Mouse (Mus musculus) embryonic fibroblast, embryonic 13.5 days (primary cell): ENCODE measurements around the gene Gm14214.

Experiments
- CTCF ChIP-seq: IDR thresholded peaks from 2 replicates; pipeline ENCODE4 v1.5.1; 2011; ENCODE audit warnings: mild to moderate bottlenecking, control low read depth, low read length, moderate library complexity, borderline replicate concordance; ENCODE audit not compliant: insufficient read depth
- POLR2A ChIP-seq: IDR thresholded peaks from 2 replicates; pipeline ENCODE4 v1.6.1; 2011; ENCODE audit warnings: low read depth, mild to moderate bottlenecking, control low read depth, low read length, moderate library complexity

DNA sequence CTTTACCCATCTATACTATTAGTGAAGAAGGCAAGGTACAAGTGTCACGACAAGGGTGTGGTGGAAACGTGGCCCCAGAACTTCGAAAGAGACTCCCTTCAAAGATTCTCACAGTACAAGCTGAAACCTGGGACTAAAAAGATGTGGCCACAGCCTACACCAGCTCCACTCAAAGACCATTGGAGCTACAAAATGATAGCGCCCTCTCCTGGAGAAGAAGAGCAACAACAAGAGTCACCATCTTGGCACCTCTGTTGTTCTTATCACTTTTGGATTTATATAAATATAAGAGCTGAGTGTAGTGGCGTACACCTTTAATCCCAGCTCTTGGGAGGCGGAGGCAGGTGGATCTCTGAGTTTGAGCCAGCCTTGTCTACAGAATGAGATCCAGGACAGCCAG, 14.0 kb downstream of the Gm14214 start:
- no peak for TF ChIP-seq CTCF
- no peak for TF ChIP-seq POLR2A
